Mouse (Mus musculus) gastrocnemius, adult 2 months (tissue): Measurements from ENCODE around the gene Srsf9. TPM values are rescaled to one million over a fixed set of nuclear protein-coding genes. Genes with fewer than 3 reads are reported as not detected.
"Not testable (repeated sequence)": the region's sequence is repeated elsewhere in the genome, so short reads cannot be mapped to it uniquely, and the experiment has no call there.

Experiments
- DNase-seq: peaks from one replicate; pipeline ENCODE4 v3.0.0; 2022
- H3K27ac ChIP-seq: fragments of 200-600 bp; 2 replicates; pipeline ENCODE4 v1.8.1; 2022; ENCODE audit warnings: mild to moderate bottlenecking
- H3K4me3 ChIP-seq: fragments of 200-600 bp; 2 replicates; pipeline ENCODE4 v1.8.1; 2022; ENCODE audit warnings: mild to moderate bottlenecking, moderate library complexity
- CTCF ChIP-seq: fragments of 200-600 bp; IDR thresholded peaks from 2 replicates; pipeline ENCODE4 v1.8.1; 2022; ENCODE audit warnings: antibody characterized with exemption, mild to moderate bottlenecking, moderate library complexity
- intact Hi-C: fragments of 180-260 bp; cut with DNase I; formaldehyde crosslinking; loops from one replicate; pipeline ENCODE4 v1.15.1; 2025
- total RNA-seq, 2 experiments: library from RNA; stranded (reverse); gene quantifications; 2 replicates each; pipeline ENCODE4 v1.2.3; 2021

Gene Srsf9
- total RNA-seq, 2 experiments from 2014 or later, result 9.3 to 12.1 TPM

DNA sequence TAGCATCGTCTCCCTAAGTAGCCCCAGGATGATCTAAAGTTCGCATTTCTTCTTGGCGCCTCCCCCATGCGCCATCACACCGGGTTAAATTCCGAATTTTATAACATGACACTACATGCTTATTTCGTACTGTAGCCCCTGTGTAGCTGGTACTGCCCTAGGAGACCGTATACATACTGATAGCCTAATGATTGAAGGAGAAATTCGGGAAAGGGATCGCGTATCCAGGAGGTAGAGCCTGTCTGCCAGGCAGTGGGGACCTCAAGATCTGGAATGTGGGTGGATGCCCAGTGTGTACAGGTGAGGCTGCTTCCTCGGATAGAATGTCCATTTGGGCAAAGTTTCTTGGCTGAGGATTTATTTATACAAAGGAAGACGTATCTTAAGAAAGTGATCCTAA, 25.4 kb upstream of the Srsf9 start:
- Histone ChIP-seq H3K4me3 (peak overlapping the region; percentile 92), H3K27ac (peak overlapping the region; percentile 76)
- intact Hi-C loops, result loop anchor here (2.0 kb wide), 1 partner anchor 47 kb away; the partner anchor contains the start of gene Cox6a1
- TF ChIP-seq CTCF, result no peak
- no peak for DNase-seq

DNA sequence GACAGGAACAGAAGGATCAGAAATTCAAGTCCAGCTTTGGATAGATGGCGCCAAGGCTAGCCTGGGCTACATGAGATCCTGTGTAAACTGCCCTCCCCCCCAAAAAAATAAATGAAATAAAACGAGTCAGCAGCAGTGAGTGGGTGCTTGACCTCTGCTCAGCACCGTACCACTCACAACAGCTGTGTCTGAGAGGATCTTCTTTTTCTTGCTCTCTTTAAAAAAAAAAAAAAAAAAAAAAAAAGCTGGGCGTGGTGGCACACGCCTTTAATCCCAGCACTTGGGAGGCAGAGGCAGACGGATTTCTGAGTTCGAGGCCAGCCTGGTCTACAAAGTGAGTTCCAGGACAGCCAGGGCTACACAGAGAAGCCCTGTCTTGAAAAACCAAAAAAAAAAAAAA, 24.8 kb upstream of the Srsf9 start:
- DNase-seq, H3K27ac ChIP-seq, H3K4me3 ChIP-seq, intact Hi-C loops: not testable (repeated sequence)

DNA sequence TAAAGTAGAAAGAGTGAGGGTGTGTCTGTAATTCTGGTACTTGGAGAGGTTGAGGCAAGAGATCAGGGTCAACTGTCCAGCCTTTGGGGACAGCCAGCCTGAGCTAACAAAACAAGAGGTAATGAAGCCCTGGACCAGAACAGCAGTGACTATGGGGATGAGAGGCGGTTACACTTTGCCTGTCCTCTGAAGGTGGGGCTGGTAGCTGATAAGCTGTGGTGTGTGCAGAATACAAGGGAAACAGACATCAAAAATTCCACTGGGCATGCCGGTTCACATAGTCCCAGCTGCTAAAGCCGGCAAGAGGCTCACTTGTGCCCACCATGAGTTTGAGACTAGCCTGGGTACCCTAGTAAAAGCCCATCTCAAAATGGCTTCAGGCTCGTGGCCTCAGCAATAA, 14.6 kb upstream of the Srsf9 start:
- no peak for TF ChIP-seq CTCF
- Histone ChIP-seq H3K4me3 (no peak overlapping the region), H3K27ac (no peak overlapping the region)
- intact Hi-C loops, result no loop called here
- DNase-seq, result no peak

DNA sequence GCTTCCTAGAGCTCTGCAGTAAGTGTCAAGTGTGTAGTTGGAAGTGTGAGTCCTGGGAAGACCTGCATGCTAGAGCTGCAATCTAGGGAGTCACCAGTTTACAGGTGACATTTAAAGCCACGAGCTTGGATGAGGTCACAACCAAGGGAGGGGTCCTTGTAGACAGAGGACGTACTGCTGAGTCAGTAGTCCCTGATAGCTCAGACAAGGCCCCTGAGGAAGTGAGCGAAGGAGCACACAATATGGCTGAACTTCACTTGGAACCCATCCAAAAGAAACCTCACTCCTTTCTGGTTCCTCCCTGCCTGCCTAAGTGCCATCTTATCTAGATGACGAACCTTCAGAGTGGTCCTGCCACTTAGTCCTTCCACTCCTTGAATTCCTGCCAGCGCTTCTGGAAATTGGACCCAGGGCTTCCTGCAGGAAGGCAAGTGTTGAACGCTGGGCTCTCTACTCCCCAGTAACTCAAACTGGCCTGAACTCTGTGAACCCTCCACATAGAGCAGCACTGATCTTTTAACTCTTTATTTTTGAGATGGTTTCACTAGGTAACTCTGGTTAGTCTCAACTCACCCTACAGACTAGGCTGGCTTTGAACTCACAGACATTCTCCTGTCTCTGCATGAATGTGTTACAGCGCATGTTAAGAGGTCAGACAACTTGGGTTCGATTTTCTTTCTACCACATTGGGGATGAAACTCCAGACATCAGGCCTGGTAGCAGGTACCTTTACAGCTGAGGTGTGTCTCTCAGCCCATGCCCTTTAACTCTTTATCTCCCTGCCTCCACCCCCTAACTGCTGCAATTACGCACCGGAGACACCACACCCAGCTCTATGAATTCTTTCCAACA, 13.9 kb upstream of the Srsf9 start:
- H3K27ac ChIP-seq, result no peak overlapping the region
- H3K4me3 ChIP-seq, result no peak overlapping the region
- intact Hi-C loops, result no loop called here
- no peak for DNase-seq
- TF ChIP-seq CTCF, result no peak

DNA sequence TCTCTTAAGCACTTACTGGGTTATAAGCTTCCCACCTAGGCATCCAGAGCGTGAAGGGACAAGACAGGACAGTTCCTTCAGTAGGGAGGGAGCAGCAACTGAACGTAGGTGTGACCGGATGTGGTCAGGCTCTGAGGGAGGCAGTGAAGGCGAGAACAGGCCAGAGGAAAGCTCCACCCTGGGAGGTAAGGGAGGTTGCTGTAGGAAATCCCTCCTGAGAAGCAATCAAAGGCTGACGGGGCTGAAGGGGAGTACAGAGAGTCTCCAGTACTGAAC, 13.4 kb upstream of the Srsf9 start:
- Histone ChIP-seq H3K27ac (no peak overlapping the region), H3K4me3 (no peak overlapping the region)
- intact Hi-C loops, result no loop called here
- no peak for DNase-seq
- TF ChIP-seq CTCF, result no peak

DNA sequence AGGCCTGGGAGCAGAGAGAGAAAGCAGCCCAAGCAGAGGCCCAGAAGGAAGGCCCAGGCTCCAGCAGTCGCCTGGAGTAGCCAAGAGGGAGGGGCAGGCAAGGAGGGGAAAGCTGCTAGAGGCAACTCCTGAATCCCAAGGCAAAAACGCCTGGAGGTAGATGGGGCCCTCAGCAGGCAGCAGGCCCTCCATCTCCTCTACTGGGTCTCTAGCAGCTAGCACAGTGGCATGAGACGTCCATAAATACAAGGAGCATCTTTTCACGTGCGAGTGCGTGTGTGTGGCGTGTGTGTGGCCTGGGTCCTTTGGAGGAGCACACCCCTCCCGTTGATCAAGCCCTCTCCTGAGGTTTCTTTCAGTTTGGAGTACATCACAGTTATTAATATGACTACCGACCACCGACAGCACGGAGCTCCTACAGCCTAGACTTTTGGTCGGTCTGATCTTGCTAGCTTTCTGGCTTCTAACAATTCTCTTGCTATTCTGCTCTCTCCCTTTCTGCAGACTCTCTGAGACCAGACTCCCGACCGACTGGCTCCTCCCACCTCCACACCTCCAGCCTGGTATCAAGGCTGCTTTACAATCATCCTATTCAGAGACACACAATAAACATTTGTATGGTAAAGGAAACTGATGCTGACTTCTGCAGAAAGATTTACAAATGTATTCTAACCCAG, 9.9 kb upstream of the Srsf9 start:
- Histone ChIP-seq H3K27ac (peak overlapping the region; percentile 85), H3K4me3 (no peak overlapping the region)
- TF ChIP-seq CTCF, result no peak
- peak; percentile 16 for DNase-seq
- intact Hi-C loops, result no loop called here

DNA sequence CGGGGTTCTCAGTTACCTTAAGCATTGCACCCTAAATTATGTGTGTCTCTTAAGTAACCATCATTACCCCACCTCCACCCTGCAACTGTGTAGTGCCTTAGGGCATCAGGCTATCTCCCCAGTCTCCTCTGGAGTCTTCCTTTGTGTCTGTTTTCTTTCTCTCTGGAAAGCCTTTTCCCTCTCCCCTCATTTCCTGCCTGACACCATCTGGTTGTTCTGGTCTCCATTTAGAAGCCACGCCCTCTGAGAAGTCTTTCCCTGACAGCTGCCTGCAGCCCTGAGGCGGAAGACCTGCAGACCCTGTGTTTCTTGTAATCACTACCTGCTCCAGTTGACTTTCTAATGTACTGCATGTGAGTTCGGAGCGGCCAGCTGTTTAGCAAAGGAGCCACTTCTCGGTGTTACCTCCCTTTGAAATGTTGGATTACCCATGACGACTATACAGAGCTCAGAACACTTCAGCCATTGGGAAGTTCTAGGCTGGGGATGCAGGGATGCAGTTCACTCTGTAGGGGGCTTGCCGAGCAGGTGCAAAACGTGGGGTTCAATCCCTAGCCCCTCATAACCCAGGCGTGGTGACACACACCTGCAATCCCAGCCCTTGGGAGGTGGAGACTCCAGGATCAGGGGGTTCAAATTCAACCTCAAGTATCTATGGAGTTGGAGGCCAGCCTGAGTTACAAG, 9.2 kb upstream of the Srsf9 start:
- peak overlapping the region; percentile 85 for H3K27ac ChIP-seq
- TF ChIP-seq CTCF, result no peak
- intact Hi-C loops, result no loop called here
- no peak overlapping the region for H3K4me3 ChIP-seq
- no peak for DNase-seq

DNA sequence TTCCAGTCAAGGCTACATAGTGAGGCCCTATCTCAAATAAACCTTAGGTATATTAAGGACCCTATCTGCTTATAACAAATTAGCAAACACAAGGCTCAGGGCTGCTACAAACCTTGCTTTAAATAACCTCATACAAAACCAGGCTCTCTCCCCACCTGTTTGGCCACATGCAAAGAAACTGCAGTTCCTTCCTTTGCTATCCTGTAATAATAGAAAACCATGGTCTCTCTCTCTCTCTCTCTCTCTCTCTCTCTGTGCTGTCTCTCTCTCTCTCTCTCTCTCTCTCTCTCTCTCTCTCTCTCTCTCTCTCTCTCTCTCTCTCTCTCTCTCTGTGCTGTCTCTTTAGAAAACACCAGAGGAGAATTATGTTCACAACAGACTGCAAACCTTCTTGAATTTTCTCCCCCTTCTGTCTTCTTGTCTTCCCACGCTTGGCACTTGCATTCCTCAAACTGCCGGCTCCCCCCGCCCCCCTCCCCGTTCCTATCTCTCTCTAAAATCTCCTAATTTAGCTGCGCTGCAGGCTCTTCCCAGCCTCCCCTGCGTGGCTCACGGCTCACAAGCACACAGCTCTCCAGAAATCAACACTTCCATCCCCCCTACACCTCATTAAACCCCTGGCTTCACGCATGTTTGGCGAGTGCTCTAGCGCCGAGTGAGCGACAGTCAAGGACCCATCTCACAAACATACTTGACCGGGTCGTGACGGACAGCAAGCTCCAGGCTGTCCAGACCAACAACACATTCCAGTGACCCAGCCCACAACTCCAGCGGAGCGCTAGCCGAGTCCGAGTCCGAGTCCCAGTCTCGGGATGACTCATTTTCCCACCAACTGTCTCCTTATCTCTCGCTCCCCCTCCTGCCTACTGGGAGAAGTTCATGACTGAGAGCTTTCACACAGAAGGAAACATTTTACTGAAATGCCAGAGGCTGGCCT, 7.7 kb upstream of the Srsf9 start:
- Histone ChIP-seq H3K27ac (peak overlapping the region; percentile 85), H3K4me3 (peak overlapping the region; percentile 74)
- intact Hi-C loops, result no loop called here
- DNase-seq, result peak; percentile 79
- peak; percentile 64 for TF ChIP-seq CTCF

DNA sequence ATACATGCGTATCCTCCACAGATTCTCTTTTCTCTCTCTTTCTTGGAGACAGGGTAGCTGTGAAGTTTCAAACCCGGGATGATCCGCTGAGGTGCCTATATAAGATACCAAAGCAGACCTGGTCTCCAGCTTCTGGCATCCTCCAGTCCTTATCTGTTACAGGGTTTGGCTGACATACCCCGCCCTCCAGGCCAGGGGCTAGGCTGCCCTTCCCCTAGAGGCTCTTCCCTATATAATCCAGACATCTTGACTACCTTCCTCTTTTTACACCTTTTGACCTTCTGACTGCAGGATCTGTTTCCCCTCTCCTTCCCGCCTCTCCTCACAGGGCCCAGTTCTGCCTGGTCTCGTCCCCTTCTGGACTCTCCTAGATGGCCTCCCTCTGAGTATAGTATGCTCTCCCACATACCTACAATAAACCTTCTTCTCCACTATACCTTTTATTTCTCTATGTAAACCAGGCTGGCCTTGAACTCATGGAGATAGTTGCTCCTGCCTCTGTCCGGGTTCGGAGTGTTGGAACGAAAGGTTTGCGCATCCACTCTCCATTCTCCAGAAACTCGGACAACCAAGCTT, 633 bp upstream of the Srsf9 start:
- Histone ChIP-seq H3K4me3 (peak overlapping the region; percentile 92), H3K27ac (peak overlapping the region; percentile 89)
- intact Hi-C loops, result no loop called here
- DNase-seq, result no peak
- no peak for TF ChIP-seq CTCF

DNA sequence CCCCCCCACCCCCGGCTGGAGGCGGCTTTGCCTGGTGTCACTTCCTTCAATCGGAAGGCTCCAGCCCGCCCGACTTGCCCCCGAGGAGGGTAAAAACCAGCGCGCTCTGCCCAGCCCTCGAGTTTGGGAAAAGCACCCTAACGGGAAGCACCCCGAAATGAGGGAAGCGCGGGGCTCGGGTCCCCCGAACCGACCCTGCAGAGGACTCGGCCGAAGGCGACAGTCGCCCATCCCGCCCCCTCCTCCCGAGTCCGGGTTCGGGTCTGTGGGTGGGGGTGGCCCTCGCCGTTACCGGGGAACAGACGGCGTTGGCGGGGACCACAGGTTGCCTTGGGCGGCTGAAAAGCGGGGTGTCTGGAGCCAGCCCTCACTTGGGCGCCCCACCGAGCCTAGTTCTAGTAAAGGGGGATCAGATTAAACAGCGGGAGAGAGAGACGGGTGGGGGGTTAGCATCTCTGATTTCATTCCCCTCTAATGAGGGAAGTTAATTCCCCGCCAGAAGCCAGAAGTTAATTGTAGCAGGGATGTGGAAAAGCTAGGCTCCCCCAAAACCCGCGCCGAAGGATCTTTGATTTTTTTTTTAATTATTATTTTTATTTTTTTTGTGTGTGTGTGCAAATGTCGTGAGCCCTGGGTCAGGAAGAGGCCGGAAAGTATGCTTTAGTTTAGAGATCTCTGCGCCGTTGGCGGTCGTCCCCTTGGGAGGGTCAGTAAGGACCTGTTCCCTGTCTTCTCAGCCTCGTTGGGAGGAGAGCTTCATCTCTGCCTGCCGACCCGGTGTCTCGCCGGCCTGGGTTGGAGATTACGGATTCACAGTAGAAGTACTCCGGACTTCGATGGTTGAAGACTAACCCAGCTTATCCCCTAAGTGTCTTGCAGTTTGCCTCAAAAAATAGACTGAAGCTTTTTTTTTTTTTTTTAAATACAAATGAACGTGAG, 902 bp downstream of the Srsf9 start:
- peak overlapping the region; percentile 89 for H3K27ac ChIP-seq
- intact Hi-C loops, result no loop called here
- peak overlapping the region; percentile 92 for H3K4me3 ChIP-seq
- peak; percentile 57 for DNase-seq
- no peak for TF ChIP-seq CTCF

DNA sequence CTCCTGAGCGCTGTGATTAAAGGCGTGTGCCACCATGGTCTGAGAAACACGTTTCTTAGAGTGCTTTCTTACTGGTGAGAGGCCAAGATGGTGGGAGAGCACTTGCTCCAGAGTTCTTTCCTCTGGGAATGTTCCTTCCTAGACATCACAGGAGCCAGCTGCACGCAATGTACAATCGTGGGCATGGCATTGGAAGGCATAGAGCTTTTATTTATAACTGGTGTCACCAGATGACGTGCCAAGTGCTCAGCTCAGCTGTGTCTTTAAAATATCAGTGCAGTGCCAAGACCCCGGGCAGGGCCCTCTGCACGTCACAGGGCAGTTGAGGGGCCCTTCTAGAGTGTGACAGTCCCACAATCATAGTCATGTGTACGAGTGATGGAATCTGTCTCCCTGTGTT, 4.0 kb downstream of the Srsf9 start:
- intact Hi-C loops, result no loop called here
- DNase-seq, result no peak
- no peak overlapping the region for H3K4me3 ChIP-seq
- H3K27ac ChIP-seq, result no peak overlapping the region
- no peak for TF ChIP-seq CTCF
